Comparison of ENCODE assay signal across 16 mouse cellular contexts in genomic region chr7:57100065-57100464, GRCm38 (mm10).
"Had no signal": no experiment of that assay in that cellular context is flagged by ENCODE, and none has a peak within 500 bp of the region (broad histone marks: within the 10 kb centered on the region; RNA-seq: fewer than 3 reads in every experiment).

No protein-coding gene starts in this region.

- H3K27me3 ChIP-seq: neural tube, embryonic 12.5 days; neural tube, embryonic 13.5 days; neural tube, embryonic 15.5 days; stomach, embryonic 15.5 days had no signal

- DNase-seq: retina, postnatal 1 day; right cerebral cortex, adult 18-20 months; right cerebral cortex, postnatal 14 days; right cerebral cortex, postnatal 25 days; spleen, adult 18-20 months; thymus, adult 18-20 months; thymus, adult 2 months; thymus, postnatal 14 days; thymus, postnatal 25 days; thymus, postnatal 36 days; thymus, postnatal 4 days had no signal

- H3K27ac ChIP-seq: neural tube, embryonic 12.5 days; neural tube, embryonic 13.5 days; neural tube, embryonic 15.5 days; stomach, embryonic 15.5 days; stomach, postnatal 0 days had no signal

- H3K4me1 ChIP-seq: neural tube, embryonic 12.5 days; stomach, embryonic 15.5 days had no signal

- H3K4me2 ChIP-seq: neural tube, embryonic 12.5 days; neural tube, embryonic 13.5 days; neural tube, embryonic 15.5 days; stomach, embryonic 15.5 days had no signal

- H3K36me3 ChIP-seq: neural tube, embryonic 12.5 days; neural tube, embryonic 13.5 days; neural tube, embryonic 15.5 days; stomach, embryonic 15.5 days had no signal

- H3K9ac ChIP-seq: neural tube, embryonic 12.5 days; neural tube, embryonic 13.5 days; neural tube, embryonic 15.5 days; stomach, embryonic 15.5 days had no signal

- H3K4me3 ChIP-seq: neural tube, embryonic 12.5 days; neural tube, embryonic 13.5 days; neural tube, embryonic 15.5 days; stomach, embryonic 15.5 days had no signal

- H3K9me3 ChIP-seq: neural tube, embryonic 12.5 days; neural tube, embryonic 13.5 days; neural tube, embryonic 15.5 days; stomach, embryonic 15.5 days had no signal
